Mouse (Mus musculus) heart, postnatal 0 days (tissue): ENCODE results near the gene Rnd3.

ENCODE experiments used
- CTCF ChIP-seq: IDR thresholded peaks from 2 replicates; pipeline ENCODE4 v1.5.1; 2016; ENCODE audit warnings: antibody characterized with exemption, control low read depth, low read depth
- EP300 ChIP-seq: IDR thresholded peaks from 2 replicates; pipeline ENCODE4 v1.6.1; 2016; ENCODE audit warnings: antibody characterized with exemption, low read depth

DNA sequence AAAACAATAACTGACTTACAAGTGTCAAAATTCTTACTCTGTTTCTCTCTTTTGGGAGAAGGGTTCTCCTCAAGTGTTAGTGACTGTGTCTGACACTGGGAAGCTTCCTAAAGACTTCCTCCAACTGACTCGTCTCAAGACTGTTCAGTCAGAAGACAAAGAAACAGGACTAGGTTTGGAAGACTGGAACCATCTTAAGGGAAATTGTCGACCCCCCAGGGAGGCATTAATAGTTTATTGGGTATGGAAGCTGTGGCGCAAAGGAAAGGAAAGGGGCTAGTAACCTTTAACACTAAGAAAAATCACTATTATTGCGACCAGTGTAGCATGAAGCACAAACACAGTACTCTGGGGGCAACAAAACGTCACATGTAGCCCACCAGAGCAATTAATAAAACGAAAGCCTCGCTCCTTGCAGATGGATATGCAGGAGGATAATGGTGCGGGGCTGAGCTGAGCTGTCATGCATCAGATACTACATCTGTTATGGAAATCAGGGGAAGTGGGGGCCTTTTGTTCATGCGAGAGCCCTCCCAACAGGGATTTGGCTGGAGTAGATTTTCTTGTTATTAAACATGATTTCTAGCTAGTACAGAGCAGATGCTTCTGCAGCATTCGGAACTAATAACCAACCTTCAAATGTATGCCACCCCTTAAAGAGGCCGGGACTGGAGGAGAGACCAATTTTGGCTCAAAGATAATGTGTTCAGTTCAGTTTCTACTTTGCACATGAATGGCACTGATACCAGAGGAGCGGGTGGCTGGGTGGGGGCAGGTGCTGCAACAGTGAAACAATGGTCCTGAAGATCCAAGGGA lies 61.4 kb downstream of the Rnd3 start:
- TF ChIP-seq CTCF (no peak), EP300 (no peak)
